Mouse (Mus musculus): ENCODE results near the gene Rab11fip4. TPM values are rescaled to one million over a fixed set of nuclear protein-coding genes. Genes with fewer than 3 reads are reported as not detected.
A peak's percentile ranks its signal among the peaks of the same experiment; 100 is the strongest.

Gene Rab11fip4
- polyA plus RNA-seq, 1 experiment = 0.03 TPM

DNA sequence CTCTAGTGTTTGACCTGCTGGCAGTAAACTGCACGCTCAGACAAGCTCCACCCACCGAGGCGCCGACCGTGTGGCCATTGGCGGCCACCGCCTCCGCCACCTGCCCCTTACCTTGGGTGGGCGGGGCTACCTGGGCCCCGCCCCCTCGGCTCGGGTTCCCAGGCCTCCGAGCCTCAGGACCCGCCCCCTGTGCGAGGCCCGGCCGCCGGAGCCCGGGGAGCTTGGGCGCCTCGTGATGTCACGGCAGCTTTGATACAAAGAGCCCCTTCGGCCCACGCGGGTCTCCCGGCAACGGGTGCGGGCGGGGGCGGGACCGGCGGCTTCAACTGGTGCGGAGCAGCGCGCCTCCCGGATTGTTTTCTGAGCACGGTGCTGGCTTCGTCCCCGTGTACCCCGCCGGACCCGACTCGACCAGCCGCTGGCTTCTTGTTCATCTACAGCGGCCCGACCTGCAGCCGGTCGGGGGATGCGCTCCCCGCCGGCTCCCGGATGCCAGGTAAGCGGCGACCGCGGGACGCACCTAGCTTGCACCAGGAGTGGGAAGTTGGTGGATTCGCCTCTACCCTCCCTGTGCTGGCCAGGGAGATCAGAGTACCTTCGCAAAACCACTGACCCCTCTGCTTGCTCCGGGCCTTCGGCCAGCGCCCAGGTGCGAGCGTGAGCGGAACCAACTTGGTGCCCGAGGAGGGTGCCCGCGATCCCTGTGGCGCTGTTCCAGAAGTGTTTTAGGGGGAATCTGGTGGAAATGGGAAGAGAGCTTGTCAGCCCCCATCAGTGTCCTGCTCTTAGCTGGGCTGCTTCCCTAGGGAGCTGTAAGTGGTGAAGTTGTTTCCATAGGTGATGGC, 69.6 kb downstream of the Rab11fip4 start:
- Histone ChIP-seq H3K36me3 (replicated peaks; ENCODE audit: low read length) (no peaks in the 10 kb centered on the region), H3K4me1 (peaks cover 52% of the 10 kb centered on the region), H3K27me3 (replicated peaks) (peaks cover 72% of the 10 kb centered on the region), H3K9me3 (no peaks in the 10 kb centered on the region), H3K4me3 (replicated peaks) (peak overlapping the region; percentile 89)
- TF ChIP-seq FLI1 (IDR thresholded peaks at IDR 0.05; ENCODE audit: low read length) (no peak), GATA1 (IDR thresholded peaks at IDR 0.05; ENCODE audit: borderline replicate concordance, low read length) (no peak)

DNA sequence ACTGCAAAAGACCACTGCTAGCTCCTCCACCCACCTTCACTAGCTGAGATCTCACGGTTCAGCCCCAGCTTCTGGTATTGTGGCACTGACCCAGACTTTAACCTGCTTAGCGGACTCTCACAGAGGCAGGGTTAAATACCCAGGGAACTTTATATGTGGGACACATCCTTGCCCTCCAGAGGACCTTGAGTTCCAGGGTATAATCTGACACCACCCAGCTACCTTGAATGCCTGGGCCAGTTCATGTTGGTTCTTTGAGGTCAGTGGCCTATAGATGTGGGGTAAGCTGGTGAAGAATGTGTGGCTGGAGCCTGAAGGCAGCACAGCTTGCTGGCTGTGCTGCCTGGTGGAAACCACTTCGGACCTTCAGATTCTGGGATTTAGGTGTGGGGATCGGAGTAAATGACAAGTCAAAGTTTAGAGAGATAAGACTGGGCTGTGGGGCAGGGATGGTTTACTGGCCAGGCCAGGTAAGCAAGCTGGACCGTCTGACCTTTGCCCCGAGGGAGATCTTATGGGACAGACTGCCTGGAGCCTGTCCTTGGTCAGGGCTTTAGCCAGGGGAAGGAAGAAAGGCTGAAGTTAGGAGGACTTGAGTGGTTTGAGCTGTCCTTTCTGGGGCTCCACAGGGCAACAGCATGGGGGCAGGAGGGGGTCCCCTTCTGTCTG, 71.0 kb downstream of the Rab11fip4 start:
- H3K27me3 ChIP-seq (replicated peaks) = peaks cover 81% of the 10 kb centered on the region
- peaks cover 44% of the 10 kb centered on the region for H3K4me1 ChIP-seq
- no peaks in the 10 kb centered on the region for H3K9me3 ChIP-seq
- H3K4me3 ChIP-seq (replicated peaks) = no peak overlapping the region
- H3K36me3 ChIP-seq (replicated peaks; ENCODE audit: low read length) = no peaks in the 10 kb centered on the region
- TF ChIP-seq GATA1 (IDR thresholded peaks at IDR 0.05; ENCODE audit: borderline replicate concordance, low read length) = no peak
- TF ChIP-seq FLI1 (IDR thresholded peaks at IDR 0.05; ENCODE audit: low read length) = no peak

DNA sequence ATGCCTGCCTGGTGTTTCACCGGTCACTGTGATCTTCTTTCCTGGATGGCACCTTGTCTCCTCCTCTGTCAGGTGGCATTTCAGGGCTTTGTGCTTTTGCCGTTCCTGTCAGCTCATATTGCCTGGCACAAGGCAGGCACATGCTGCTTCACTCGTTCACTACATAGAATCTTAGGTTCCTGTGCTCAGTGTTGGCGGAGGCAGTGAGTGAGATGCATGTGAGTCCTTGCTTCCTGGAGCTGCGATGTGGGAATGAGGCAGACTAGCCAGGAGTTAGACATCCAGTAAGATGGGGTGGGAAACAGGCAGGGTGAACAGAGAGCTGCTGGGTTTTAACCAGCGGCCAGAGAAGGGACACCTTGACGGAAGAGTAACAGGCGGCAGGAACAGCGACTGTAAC, 72.1 kb downstream of the Rab11fip4 start:
- peaks cover 43% of the 10 kb centered on the region for H3K4me1 ChIP-seq
- no peaks in the 10 kb centered on the region for H3K36me3 ChIP-seq (replicated peaks; ENCODE audit: low read length)
- TF ChIP-seq GATA1 (IDR thresholded peaks at IDR 0.05; ENCODE audit: borderline replicate concordance, low read length) (no peak), FLI1 (IDR thresholded peaks at IDR 0.05; ENCODE audit: low read length) (no peak)
- peaks cover 91% of the 10 kb centered on the region for H3K27me3 ChIP-seq (replicated peaks)
- H3K4me3 ChIP-seq (replicated peaks) = peak overlapping the region; percentile 44
- H3K9me3 ChIP-seq = peaks cover 5% of the 10 kb centered on the region; the same call in 1 of the 2 replicates

DNA sequence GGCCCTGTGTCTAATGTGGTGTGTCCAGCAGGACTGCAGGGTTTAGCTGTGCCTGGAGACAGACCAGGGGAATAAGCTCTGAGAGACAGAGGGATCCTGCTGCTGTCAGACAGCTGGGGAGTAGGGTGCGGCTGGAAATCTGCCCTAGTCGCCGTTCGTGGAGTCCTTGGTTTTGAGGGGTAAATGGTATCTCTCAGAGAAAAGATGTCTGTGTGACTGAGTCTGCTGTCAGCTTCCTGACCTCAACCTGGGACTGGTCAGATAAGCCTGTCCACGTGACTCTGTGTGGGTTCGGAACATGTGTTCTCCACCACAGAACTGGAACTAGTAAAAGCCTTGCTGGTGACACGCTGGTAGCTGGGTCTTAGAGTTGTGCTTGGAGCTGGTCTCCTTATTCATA, 72.6 kb downstream of the Rab11fip4 start:
- peaks cover 5% of the 10 kb centered on the region; the same call in 1 of the 2 replicates for H3K9me3 ChIP-seq
- H3K27me3 ChIP-seq (replicated peaks) = peaks cover 95% of the 10 kb centered on the region
- no peaks in the 10 kb centered on the region for H3K36me3 ChIP-seq (replicated peaks; ENCODE audit: low read length)
- TF ChIP-seq GATA1 (IDR thresholded peaks at IDR 0.05; ENCODE audit: borderline replicate concordance, low read length) (no peak), FLI1 (IDR thresholded peaks at IDR 0.05; ENCODE audit: low read length) (no peak)
- H3K4me3 ChIP-seq (replicated peaks) = peak overlapping the region; percentile 44
- H3K4me1 ChIP-seq = peaks cover 39% of the 10 kb centered on the region

DNA sequence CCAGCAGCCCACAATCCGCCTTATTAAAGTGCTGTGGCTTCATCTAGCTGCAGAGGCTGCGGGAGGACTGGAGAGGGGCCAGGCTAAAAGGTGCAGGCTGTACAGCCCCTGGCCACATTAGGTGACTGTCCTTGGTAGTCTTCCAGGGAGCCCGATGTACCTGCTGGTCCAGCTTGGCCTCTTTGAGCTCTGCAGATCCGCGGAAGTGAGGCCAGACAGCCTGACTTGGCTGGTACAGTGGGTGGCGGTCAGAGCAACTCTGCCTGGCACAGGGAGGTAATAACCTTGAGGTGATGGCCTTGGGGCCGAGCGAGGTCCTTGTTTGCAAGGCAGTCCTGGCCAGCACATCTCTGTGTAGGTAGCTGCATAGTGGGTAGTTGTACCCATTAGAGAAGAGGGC, 75.5 kb downstream of the Rab11fip4 start:
- H3K27me3 ChIP-seq (replicated peaks) = peaks cover 93% of the 10 kb centered on the region
- peaks cover 35% of the 10 kb centered on the region for H3K4me1 ChIP-seq
- no peak for TF ChIP-seq GATA1 (IDR thresholded peaks at IDR 0.05; ENCODE audit: borderline replicate concordance, low read length)
- TF ChIP-seq FLI1 (IDR thresholded peaks at IDR 0.05; ENCODE audit: low read length) = no peak
- peaks cover 5% of the 10 kb centered on the region; the same call in 1 of the 2 replicates for H3K9me3 ChIP-seq
- H3K4me3 ChIP-seq (replicated peaks) = no peak overlapping the region
- H3K36me3 ChIP-seq (replicated peaks; ENCODE audit: low read length) = no peaks in the 10 kb centered on the region

DNA sequence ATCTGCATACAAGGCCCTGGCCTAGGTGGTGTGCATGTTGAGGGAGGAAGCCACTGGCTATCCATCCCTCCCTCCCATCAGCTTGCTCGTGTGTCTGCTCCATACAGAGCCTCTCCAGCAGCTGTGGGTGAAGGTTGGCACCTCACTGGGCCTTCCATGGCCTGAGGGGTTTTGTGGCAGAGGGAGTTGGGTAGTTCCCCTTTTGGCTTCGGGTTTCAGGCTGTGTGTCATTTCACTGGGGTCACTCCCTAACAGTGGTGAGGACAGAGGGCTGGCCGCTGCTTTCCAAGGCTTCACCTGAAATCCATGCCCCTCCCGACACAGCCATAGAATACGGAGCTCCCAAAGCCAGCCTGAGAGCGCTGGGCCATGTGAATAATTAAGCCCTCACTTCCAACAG, 78.2 kb downstream of the Rab11fip4 start:
- TF ChIP-seq FLI1 (IDR thresholded peaks at IDR 0.05; ENCODE audit: low read length) (no peak), GATA1 (IDR thresholded peaks at IDR 0.05; ENCODE audit: borderline replicate concordance, low read length) (no peak)

DNA sequence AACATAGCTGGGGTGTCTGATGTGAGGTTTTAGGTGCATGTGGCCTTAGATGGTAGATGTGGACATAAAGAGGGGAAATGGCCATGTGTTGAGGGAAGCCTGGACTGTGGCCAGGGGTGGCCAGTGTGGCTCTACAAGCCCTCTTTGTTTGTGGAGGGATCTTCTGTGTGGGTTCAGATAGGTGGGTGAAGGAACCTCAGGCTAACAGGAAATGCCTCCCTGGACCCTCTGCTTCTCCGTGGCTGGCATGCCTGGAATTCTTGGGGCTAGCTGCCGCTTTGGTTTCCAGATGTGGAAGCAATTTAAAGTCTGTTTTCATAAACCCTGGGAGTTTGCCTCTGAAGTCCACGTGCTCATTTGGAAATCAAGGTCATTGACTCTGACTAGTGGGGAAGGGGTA, 78.9 kb downstream of the Rab11fip4 start:
- Histone ChIP-seq H3K27me3 (replicated peaks) (peaks cover 85% of the 10 kb centered on the region), H3K9me3 (peaks cover 5% of the 10 kb centered on the region; the same call in 1 of the 2 replicates), H3K4me1 (peaks cover 27% of the 10 kb centered on the region), H3K36me3 (replicated peaks; ENCODE audit: low read length) (no peaks in the 10 kb centered on the region), H3K4me3 (replicated peaks) (no peak overlapping the region)
- TF ChIP-seq FLI1 (IDR thresholded peaks at IDR 0.05; ENCODE audit: low read length) = no peak
- no peak for TF ChIP-seq GATA1 (IDR thresholded peaks at IDR 0.05; ENCODE audit: borderline replicate concordance, low read length)

More for the DNA sequence above, 78.2 kb downstream of the Rab11fip4 start:
- peak overlapping the region; percentile 10 for H3K4me3 ChIP-seq (replicated peaks)
- H3K9me3 ChIP-seq = peaks cover 5% of the 10 kb centered on the region; the same call in 1 of the 2 replicates
- no peaks in the 10 kb centered on the region for H3K36me3 ChIP-seq (replicated peaks; ENCODE audit: low read length)
- H3K27me3 ChIP-seq (replicated peaks) = peaks cover 83% of the 10 kb centered on the region
- H3K4me1 ChIP-seq = peaks cover 28% of the 10 kb centered on the region

DNA sequence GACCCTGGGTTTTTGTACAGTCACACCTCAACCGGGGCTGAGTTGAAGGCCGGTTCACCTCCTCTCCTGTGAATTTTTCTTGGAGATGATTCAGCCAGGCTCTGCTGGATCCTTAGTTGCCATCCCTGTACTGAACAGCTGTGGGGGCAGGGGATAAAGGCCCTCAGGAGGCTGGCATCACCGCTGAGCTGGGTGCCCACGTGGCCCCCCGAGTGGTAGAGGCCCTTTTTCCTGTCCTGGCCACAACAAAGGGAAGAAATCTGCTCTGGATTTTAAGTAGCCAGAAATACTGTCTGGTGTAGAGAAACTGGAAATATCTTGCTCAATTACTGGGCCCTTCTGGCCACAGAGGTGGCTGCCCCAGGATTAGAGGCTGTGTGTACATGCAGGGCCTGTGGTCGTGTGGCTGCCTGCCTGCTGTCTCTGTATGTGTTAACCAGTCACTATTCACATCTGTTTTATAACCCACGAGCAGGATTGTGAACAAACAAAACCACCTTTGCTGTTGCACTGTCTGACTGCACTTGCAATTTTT, 79.5 kb downstream of the Rab11fip4 start:
- peaks cover 86% of the 10 kb centered on the region for H3K27me3 ChIP-seq (replicated peaks)
- peaks cover 5% of the 10 kb centered on the region; the same call in 1 of the 2 replicates for H3K9me3 ChIP-seq
- no peak overlapping the region for H3K4me3 ChIP-seq (replicated peaks)
- no peaks in the 10 kb centered on the region for H3K36me3 ChIP-seq (replicated peaks; ENCODE audit: low read length)
- TF ChIP-seq GATA1 (IDR thresholded peaks at IDR 0.05; ENCODE audit: borderline replicate concordance, low read length) (no peak), FLI1 (IDR thresholded peaks at IDR 0.05; ENCODE audit: low read length) (no peak)
- H3K4me1 ChIP-seq = peaks cover 27% of the 10 kb centered on the region

DNA sequence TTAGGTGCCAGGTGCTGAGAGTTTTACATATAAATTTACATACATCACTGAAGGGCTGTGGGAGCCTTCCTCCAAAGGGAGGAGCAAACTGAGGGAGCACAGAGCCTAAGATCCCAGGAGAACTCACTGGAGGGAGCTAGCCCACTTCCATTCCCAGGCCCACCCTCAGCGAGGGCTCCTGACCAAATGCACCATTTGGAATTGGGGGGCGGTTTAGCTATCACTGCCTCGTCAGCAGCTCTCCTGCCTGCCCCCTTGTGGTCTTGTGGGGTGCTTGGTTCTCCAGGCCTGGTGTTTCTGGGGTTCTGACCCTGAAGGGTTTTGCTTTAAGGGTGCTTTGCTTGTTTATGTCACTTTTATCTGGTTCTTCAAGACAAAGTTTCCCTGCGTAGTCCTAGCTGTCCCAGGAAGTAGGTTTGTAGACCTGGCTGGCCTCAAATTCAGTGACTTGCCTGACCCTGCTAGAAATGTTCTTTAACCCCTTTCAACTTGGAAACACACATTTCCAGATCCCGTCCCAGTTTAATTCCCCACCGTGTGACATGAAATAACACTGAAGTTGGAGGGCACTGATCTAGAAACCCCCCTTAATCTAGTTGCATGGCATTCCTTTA, 80.8 kb downstream of the Rab11fip4 start:
- Histone ChIP-seq H3K9me3 (peaks cover 5% of the 10 kb centered on the region; the same call in 1 of the 2 replicates), H3K4me3 (replicated peaks) (no peak overlapping the region), H3K4me1 (peaks cover 24% of the 10 kb centered on the region), H3K36me3 (replicated peaks; ENCODE audit: low read length) (no peaks in the 10 kb centered on the region), H3K27me3 (replicated peaks) (peaks cover 86% of the 10 kb centered on the region)
- TF ChIP-seq GATA1 (IDR thresholded peaks at IDR 0.05; ENCODE audit: borderline replicate concordance, low read length) (no peak), FLI1 (IDR thresholded peaks at IDR 0.05; ENCODE audit: low read length) (no peak)

Measured in megakaryocyte, embryonic 14.5 days (primary cell).